Mouse (Mus musculus): ENCODE data around the gene Umodl1. TPM values are rescaled to one million over a fixed set of nuclear protein-coding genes. Genes with fewer than 3 reads are reported as not detected.

Umodl1 gene
- 0.19 and 0.24 TPM in 2 replicates for polyA plus RNA-seq (2021; fragmentation: Nextera tagmentation)
- long read RNA-seq, experiment 1, result 0 reads
- long read RNA-seq, experiment 2, result 0 reads

DNA sequence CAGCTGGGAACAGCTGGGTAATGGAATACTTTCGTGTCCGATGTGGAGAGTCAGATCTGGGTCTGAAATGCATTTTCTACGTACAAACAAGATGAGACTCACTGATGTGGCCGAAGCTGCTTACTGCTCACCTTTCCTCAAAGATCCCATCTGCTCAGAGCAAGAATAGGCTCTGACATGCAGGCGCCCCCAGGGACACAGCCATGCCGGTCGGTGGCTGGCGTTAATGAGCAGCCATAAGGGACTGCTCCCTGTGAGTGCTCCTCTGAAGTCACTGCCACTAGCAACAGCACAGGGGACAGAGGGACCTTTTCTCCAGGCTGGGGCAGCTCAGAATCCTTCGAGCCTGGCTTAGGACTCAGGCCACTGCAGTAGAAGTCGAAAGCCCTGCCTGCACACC is at the start of gene Umodl1:
TSS of gene Umodl1 (plus strand) at position 301 of the 400 bp plus-strand sequence.

DNA sequence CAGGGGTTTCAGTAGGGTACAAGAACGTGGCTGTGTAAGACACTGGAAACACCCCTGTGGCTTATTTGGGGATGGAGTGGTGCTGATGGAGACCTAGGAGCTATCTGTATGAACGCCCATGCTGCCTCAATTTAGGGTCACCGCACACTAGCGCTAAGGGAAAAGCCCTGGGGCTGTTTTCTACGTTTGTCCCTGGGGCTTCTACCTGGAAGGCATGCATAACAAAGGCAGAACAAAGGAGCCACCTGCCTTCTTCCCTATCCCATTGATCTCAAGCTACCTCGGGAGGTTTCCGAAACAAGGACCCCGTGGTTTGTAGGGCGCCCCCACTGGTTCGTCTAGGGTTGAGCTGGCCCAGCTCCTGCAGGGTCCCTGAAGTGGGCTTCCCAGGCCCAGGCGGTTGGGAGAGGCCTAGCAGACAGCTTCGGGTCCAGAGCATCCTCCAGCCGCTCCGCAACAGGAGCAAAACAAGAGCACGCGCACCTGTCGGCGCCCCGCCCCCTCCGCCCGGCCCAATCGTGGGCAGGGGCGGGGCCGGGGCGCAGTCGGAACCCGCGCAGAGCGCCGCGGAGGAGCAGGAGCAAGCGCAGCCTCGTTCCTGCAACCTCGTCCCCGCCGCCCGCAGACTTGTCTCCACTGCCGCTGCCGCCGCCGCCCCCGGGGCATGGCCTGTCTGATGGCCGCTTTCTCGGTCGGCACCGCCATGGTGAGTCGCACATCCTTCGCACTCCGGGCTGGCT is 102.9 kb downstream of the Umodl1 start, which contains the start of gene Abcg1:
TSS of gene Abcg1 (plus strand) at position 525 of the 740 bp plus-strand sequence.

Small RNA genes within 50 kb of the gene (microRNA-seq; reads per million reads assigned to microRNA genes)
- not detected for gene Gm24026

Other genes starting within 250 kb of the Umodl1 start
- 3.9 and 5.9 TPM in 2 replicates for gene Glp1r, start 52.8 kb upstream of the Umodl1 start, polyA plus RNA-seq (2021; fragmentation: Nextera tagmentation)
- 61.0 and 75.7 TPM in 2 replicates for gene Abcg1, start 103.0 kb downstream of the Umodl1 start, polyA plus RNA-seq (2021; fragmentation: Nextera tagmentation)
- gene Tff3, start 175.0 kb downstream of the Umodl1 start, polyA plus RNA-seq (2021; fragmentation: Nextera tagmentation), result not detected in 2 replicates
- not detected in 2 replicates for gene Tff2, start 189.6 kb downstream of the Umodl1 start, polyA plus RNA-seq (2021; fragmentation: Nextera tagmentation)
- gene Tff1, start 210.6 kb downstream of the Umodl1 start, polyA plus RNA-seq (2021; fragmentation: Nextera tagmentation), result not detected in 2 replicates
- gene Tmprss3, start 244.3 kb downstream of the Umodl1 start, polyA plus RNA-seq (2021; fragmentation: Nextera tagmentation), result 0.06 TPM in 1 of 2 replicates, not detected in the other